Mouse (Mus musculus) CH12.LX (cell line): ENCODE measurements around the gene Tceal8. TPM values are rescaled to one million over a fixed set of nuclear protein-coding genes. Genes with fewer than 3 reads are reported as not detected.
"Not testable (repeated sequence)": the region's sequence is repeated elsewhere in the genome, so short reads cannot be mapped to it uniquely, and the experiment has no call there.

ENCODE experiments used
- DNase-seq: peaks from one replicate; pipeline ENCODE4 v3.0.0-alpha.2; 2013; ENCODE audit errors: extremely low read depth
- H3K27ac ChIP-seq: 2 replicates; pipeline ENCODE4 v1.5.1; 2012; ENCODE audit warnings: low read depth, mild to moderate bottlenecking, control low read depth, moderate library complexity; ENCODE audit not compliant: insufficient read depth
- H3K27me3 ChIP-seq: replicated peaks from 2 replicates; pipeline ENCODE3; 2012; ENCODE audit warnings: inconsistent platforms
- H3K36me3 ChIP-seq, 2 experiments: replicated peaks in 1 of 2; 2 replicates each; pipeline versions ENCODE3 to v1.6.1; 2012; ENCODE audit warnings: inconsistent platforms in 1 of 2, low read length in 1 of 2, mild to moderate bottlenecking in 1 of 2, mixed read lengths in 1 of 2, moderate library complexity in 1 of 2; ENCODE audit not compliant: control insufficient read depth in 1 of 2, insufficient read depth in 1 of 2
- H3K4me1 ChIP-seq, 2 experiments: 2 replicates each; pipeline ENCODE4 v1.6.1; 2012; ENCODE audit warnings: inconsistent platforms in 1 of 2, moderate library complexity in 1 of 2; ENCODE audit not compliant: insufficient read depth in 2 of 2, control insufficient read depth in 1 of 2
- H3K4me2 ChIP-seq: 2 replicates; pipeline ENCODE4 v1.6.1; 2012; ENCODE audit warnings: low read depth, mild to moderate bottlenecking, control low read depth; ENCODE audit not compliant: poor library complexity, insufficient read depth, severe bottlenecking
- H3K4me3 ChIP-seq, 3 experiments: fragments of 150-350 bp in 1 of 3; sonication (generic) in 1 of 3; replicated peaks in 1 of 3; 2 replicates each; pipeline versions ENCODE3 to v1.5.1; 2011 to 2012; ENCODE audit warnings: low read depth in 2 of 3, low read length in 2 of 3, mild to moderate bottlenecking in 2 of 3, moderate library complexity in 2 of 3, control low read depth in 1 of 3, improper control_type of control experiment in 1 of 3, inconsistent platforms in 1 of 3, mixed read lengths in 1 of 3; ENCODE audit not compliant: poor library complexity in 1 of 3
- H3K79me2 ChIP-seq: replicated peaks from 2 replicates; pipeline ENCODE4 v1.6.1; 2012; ENCODE audit warnings: mild to moderate bottlenecking, moderate library complexity; ENCODE audit not compliant: control insufficient read depth, poor library complexity, insufficient read depth, severe bottlenecking; ENCODE audit errors: extremely low read depth
- H3K9ac ChIP-seq: 2 replicates; pipeline ENCODE4 v1.6.1; 2012; ENCODE audit warnings: low read depth, mild to moderate bottlenecking, control low read depth, moderate library complexity; ENCODE audit not compliant: insufficient read depth
- H3K9me3 ChIP-seq: replicated peaks from 2 replicates; pipeline ENCODE3; 2012; ENCODE audit warnings: low read length, inconsistent platforms, mixed read lengths
- BHLHE40 ChIP-seq: IDR thresholded peaks from 2 replicates; pipeline ENCODE4 v1.6.1; 2011; ENCODE audit warnings: mild to moderate bottlenecking, low read depth, low read length, improper control_type of control experiment
- CHD1 ChIP-seq: IDR thresholded peaks from 2 replicates; pipeline ENCODE4 v1.6.1; 2012; ENCODE audit warnings: low read depth, low read length, improper control_type of control experiment, inconsistent platforms
- CHD2 ChIP-seq: IDR thresholded peaks from 2 replicates; pipeline ENCODE4 v1.6.1; 2011; ENCODE audit warnings: low read length, improper control_type of control experiment
- CTCF ChIP-seq, 2 experiments: IDR thresholded peaks in 1 of 2; conservative IDR thresholded peaks in 1 of 2; 2 replicates each; pipeline ENCODE4 v1.5.1; 2011 to 2012; ENCODE audit warnings: low read depth in 2 of 2, low read length in 2 of 2, improper control_type of control experiment in 1 of 2, inconsistent platforms in 1 of 2, mild to moderate bottlenecking in 1 of 2, moderate library complexity in 1 of 2
- E2F4 ChIP-seq: IDR thresholded peaks from 2 replicates; pipeline ENCODE4 v1.6.1; 2011; ENCODE audit warnings: low read depth, low read length, improper control_type of control experiment; ENCODE audit not compliant: insufficient replicate concordance
- ETS1 ChIP-seq: conservative IDR thresholded peaks from 2 replicates; pipeline ENCODE4 v1.6.1; 2012; ENCODE audit warnings: low read depth, mild to moderate bottlenecking, inconsistent platforms, low read length, improper control_type of control experiment, moderate library complexity
- HCFC1 ChIP-seq: IDR thresholded peaks from 2 replicates; pipeline ENCODE4 v1.6.1; 2012; ENCODE audit warnings: low read depth, mild to moderate bottlenecking, inconsistent platforms, low read length, improper control_type of control experiment
- JUN ChIP-seq: IDR thresholded peaks from 2 replicates; pipeline ENCODE4 v1.6.1; 2011; ENCODE audit warnings: low read depth, mild to moderate bottlenecking, low read length, improper control_type of control experiment, moderate library complexity; ENCODE audit not compliant: insufficient read depth
- MAX ChIP-seq: IDR thresholded peaks from 2 replicates; pipeline ENCODE4 v1.6.1; 2011; ENCODE audit warnings: low read length, improper control_type of control experiment
- MAZ ChIP-seq: IDR thresholded peaks from 2 replicates; pipeline ENCODE4 v1.6.1; 2012; ENCODE audit warnings: low read depth, mild to moderate bottlenecking, inconsistent platforms, low read length, improper control_type of control experiment, moderate library complexity
- MYC ChIP-seq: IDR thresholded peaks from 2 replicates; pipeline ENCODE4 v1.6.1; 2011; ENCODE audit warnings: low read depth, mild to moderate bottlenecking, improper control_type of control experiment, low read length
- NELFE ChIP-seq: IDR thresholded peaks from 2 replicates; pipeline ENCODE4 v1.6.1; 2011; ENCODE audit warnings: low read depth, low read length, improper control_type of control experiment
- POLR2A ChIP-seq: IDR thresholded peaks from 2 replicates; pipeline ENCODE4 v1.6.1; 2011; ENCODE audit warnings: low read depth, mild to moderate bottlenecking, improper control_type of control experiment, low read length
- POLR2AphosphoS2 ChIP-seq: IDR thresholded peaks from 2 replicates; pipeline ENCODE4 v1.6.1; 2011; ENCODE audit warnings: low read depth, low read length, improper control_type of control experiment
- SIN3A ChIP-seq: IDR thresholded peaks from 2 replicates; pipeline ENCODE4 v1.6.1; 2012; ENCODE audit warnings: low read length, improper control_type of control experiment, inconsistent platforms
- SMC3 ChIP-seq: IDR thresholded peaks from 2 replicates; pipeline ENCODE4 v1.6.1; 2011; ENCODE audit warnings: low read depth, low read length, improper control_type of control experiment
- TBP ChIP-seq: conservative IDR thresholded peaks from 2 replicates; pipeline ENCODE4 v1.6.1; 2011; ENCODE audit warnings: low read depth, low read length, improper control_type of control experiment
- USF1 ChIP-seq: IDR thresholded peaks from 2 replicates; pipeline ENCODE4 v1.6.1; 2014; ENCODE audit warnings: low read depth, mild to moderate bottlenecking, inconsistent platforms, low read length, improper control_type of control experiment
- USF2 ChIP-seq: conservative IDR thresholded peaks from 2 replicates; pipeline ENCODE4 v1.6.1; 2011; ENCODE audit warnings: low read depth, low read length, improper control_type of control experiment
- ZKSCAN1 ChIP-seq: IDR thresholded peaks from 2 replicates; pipeline ENCODE4 v1.6.1; 2012; ENCODE audit warnings: low read depth, inconsistent platforms, low read length, improper control_type of control experiment, borderline replicate concordance
- ZMIZ1 ChIP-seq: IDR thresholded peaks from 2 replicates; pipeline ENCODE4 v1.6.1; 2012; ENCODE audit warnings: low read depth, mild to moderate bottlenecking, inconsistent platforms, low read length, improper control_type of control experiment
- ZNF384 ChIP-seq: IDR thresholded peaks from 2 replicates; pipeline ENCODE4 v1.6.1; 2012; ENCODE audit warnings: low read depth, low read length, improper control_type of control experiment, inconsistent platforms
- dilution Hi-C: fragments of 300-500 bp; cut with MboI; formaldehyde crosslinking; loops from 2 replicates; pipeline ENCODE4 v1.14.3; 2020; ENCODE audit warnings: low sequenced_read_pairs; ENCODE audit not compliant: extremely low pct_unique_long_range_greater_than_20kb, extremely low pct_ligation_motif_present
- in situ Hi-C: fragments of 300-500 bp; cut with MboI; formaldehyde crosslinking; loops from 3 replicates; pipeline ENCODE4 v1.14.3; 2019; ENCODE audit warnings: low sequenced_read_pairs, low pct_ligation_motif_present, low pct_unique_long_range_greater_than_20kb, mixed read lengths
- polyA plus RNA-seq: library from polyadenylated mRNA; unstranded; fragments of >175 nt; gene quantifications from 2 replicates; pipeline ENCODE4 v1.2.1, GENCODE M21; 2012; ENCODE audit warnings: low read depth; ENCODE audit not compliant: insufficient read length
- total RNA-seq, 2 experiments: library from RNA; depleted of rRNA; stranded (reverse); fragments of 300-350 nt in 1 of 2; fragments of >200 nt in 1 of 2; gene quantifications; 2 replicates each; pipeline ENCODE4 v1.2.3; 2012 to 2014

The Tceal8 gene
- total RNA-seq (2012; rRNA removed) (5.8 and 7.0 TPM in 2 replicates), total RNA-seq (2014; rRNA removed) (0.63 and 0.67 TPM in 2 replicates), polyA plus RNA-seq (1.1 and 1.3 TPM in 2 replicates)

DNA sequence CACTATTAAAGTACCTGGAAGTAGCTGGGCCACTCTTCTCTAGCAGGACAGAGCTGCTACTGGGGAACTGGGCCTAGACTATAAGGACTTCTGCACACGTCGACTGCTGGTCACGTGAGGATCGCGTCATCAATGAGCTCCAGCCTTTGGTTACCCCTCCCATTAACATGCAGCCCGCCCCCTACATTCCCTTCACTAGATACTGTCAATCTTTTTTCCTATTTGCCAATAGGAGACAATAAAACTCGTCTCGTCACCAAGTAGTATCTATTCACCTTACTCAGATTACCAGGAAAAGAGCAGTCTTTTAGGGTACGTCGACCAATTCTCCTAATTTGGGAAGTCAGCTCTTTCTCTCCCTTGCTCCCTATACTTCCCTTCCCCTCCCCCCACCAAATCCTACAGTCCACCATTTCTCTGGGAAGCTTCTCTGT lies at the start of gene Tceal8:
TSS of gene Tceal8 (minus strand) at position 225 of the 434 bp plus-strand sequence.
- DNase-seq, result no peak
- no peaks in the 10 kb centered on the region for H3K36me3 ChIP-seq
- dilution Hi-C loops, result no loop called here
- H3K4me2 ChIP-seq, result peak within 1 kb of the TSS; percentile 52
- no peaks in the 10 kb centered on the region for H3K27me3 ChIP-seq
- TF ChIP-seq MYC, result no peak
- TF ChIP-seq ZKSCAN1, result no peak
- TF ChIP-seq CTCF (conservative IDR thresholded peaks at IDR 0.05 in 1 of 2, IDR thresholded peaks at IDR 0.05 in 1 of 2; ENCODE audit: low read depth in 2 of 2, low read length in 2 of 2), result no peak
- TF ChIP-seq USF2, result peak; percentile 80
- 0 out of 2 replicates have a peak, but pooled peaks have one; percentile 32 for TF ChIP-seq NELFE
- TF ChIP-seq ZMIZ1, result 0 out of 2 replicates have a peak, but pooled peaks have one; percentile 34
- 0 out of 2 replicates have a peak, but pooled peaks have one; percentile 54 for TF ChIP-seq TBP
- TF ChIP-seq USF1, result peak; percentile 85
- peak; percentile 28; the same call in 1 of the 2 replicates for TF ChIP-seq MAX
- TF ChIP-seq BHLHE40, result peak; percentile 83
- TF ChIP-seq POLR2A, result peak; percentile 61
- TF ChIP-seq SIN3A, result no peak
- peak; percentile 35 for TF ChIP-seq HCFC1
- TF ChIP-seq ZNF384, result no peak
- TF ChIP-seq, all 38 proteins: peak for 9
- Histone ChIP-seq H3K9me3 (no peaks in the 10 kb centered on the region), H3K9ac (peak within 1 kb of the TSS; percentile 62), H3K4me1 (no peaks in the 10 kb centered on the region), H3K27ac (no peak within 1 kb of the TSS), H3K4me3 (peak within 1 kb of the TSS in 2 of 3 experiments; percentile 34 to 56), H3K79me2 (no peaks in the 10 kb centered on the region)
- in situ Hi-C loops, result no loop called here

GRCm38 (mm10) chrX:136216303-136216702 lies 44.2 kb upstream of the Tceal8 start:
- dilution Hi-C loops (no loop called here), in situ Hi-C loops (no loop called here)
- Histone ChIP-seq H3K27me3 (no peaks in the 10 kb centered on the region), H3K4me1 (no peaks in the 10 kb centered on the region), H3K79me2 (no peaks in the 10 kb centered on the region), H3K36me3 (no peaks in the 10 kb centered on the region), H3K9ac (no peak overlapping the region), H3K27ac (no peak overlapping the region), H3K4me3 (no peak overlapping the region), H3K9me3 (no peaks in the 10 kb centered on the region), H3K4me2 (no peak overlapping the region)
- DNase-seq, result no peak
- TF ChIP-seq ETS1 (no peak), MAX (no peak), POLR2AphosphoS2 (no peak), ZMIZ1 (no peak), JUN (no peak), SMC3 (no peak), CHD1 (no peak), CHD2 (no peak), MYC (no peak), BHLHE40 (no peak), SIN3A (no peak), MAZ (no peak), E2F4 (no peak)

DNA sequence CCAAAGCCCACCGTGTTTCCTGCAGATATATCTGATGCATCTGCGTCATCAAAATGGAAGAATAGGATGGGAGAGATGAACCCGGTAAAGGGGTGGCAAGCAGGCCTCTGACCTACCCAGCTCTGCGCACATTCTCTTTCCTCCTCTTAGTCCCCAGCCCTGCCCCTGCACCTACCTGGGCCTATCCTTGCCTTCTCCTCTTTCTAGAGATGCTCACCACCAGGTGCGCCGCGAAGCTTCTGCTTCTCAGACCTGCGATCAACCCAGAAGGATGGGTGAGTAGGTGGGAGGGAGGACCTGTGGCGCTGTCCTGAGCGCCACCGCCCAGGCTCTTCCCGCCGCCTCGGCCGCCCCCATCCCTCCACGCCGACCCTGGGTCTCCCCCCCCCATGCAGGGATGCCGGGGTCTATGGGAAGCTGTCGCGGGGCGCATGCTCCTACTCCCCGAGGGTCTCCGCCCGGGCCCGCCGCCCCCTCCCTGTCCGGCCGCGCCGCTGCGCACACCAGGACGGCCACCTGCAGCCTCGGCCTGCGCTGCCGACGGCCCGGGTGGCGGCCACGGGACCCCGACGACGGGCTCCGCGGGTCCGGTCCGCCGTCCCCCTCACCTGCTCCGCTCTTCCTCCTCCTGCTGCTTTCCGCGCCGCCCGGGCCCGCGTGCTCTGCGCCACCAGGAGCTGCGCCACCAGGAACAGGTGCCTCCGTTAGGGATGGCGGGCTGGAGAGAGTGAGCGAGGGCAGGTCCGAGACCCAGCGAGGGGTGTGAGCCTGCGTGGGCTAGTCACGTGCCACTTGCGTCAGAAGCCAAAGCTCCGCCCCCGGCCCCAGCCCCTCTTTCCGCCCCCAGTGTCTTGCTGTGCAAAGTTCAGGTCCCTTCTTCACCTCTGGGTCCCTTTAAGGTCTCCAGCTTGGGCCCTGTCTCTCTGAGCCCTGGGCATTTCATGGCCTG lies 42.9 kb upstream of the Tceal8 start, which contains the start of the genes Tceal7 and Bex1:
TSS of gene Tceal7 (plus strand) at position 51 of the 949 bp plus-strand sequence.
TSS of gene Bex1 (minus strand) at position 785 of the 949 bp plus-strand sequence.
- in situ Hi-C loops, H3K9me3 ChIP-seq, H3K27me3 ChIP-seq, DNase-seq, H3K27ac ChIP-seq, H3K9ac ChIP-seq, H3K36me3 ChIP-seq, H3K4me2 ChIP-seq, H3K79me2 ChIP-seq, dilution Hi-C loops, H3K4me3 ChIP-seq, H3K4me1 ChIP-seq: not testable (repeated sequence)
